Mouse (Mus musculus) CH12.LX (cell line): Measurements from ENCODE around the gene Nmd3. TPM values are rescaled to one million over a fixed set of nuclear protein-coding genes. Genes with fewer than 3 reads are reported as not detected.
A peak's percentile ranks its signal among the peaks of the same experiment; 100 is the strongest.

Experiments used
- DNase-seq: peaks from one replicate; pipeline ENCODE4 v3.0.0-alpha.2; 2013; ENCODE audit errors: extremely low read depth
- H3K27ac ChIP-seq: 2 replicates; pipeline ENCODE4 v1.5.1; 2012; ENCODE audit warnings: low read depth, mild to moderate bottlenecking, control low read depth, moderate library complexity; ENCODE audit not compliant: insufficient read depth
- H3K27me3 ChIP-seq: replicated peaks from 2 replicates; pipeline ENCODE3; 2012; ENCODE audit warnings: inconsistent platforms
- H3K36me3 ChIP-seq, 2 experiments: replicated peaks in 1 of 2; 2 replicates each; pipeline versions ENCODE3 to v1.6.1; 2012; ENCODE audit warnings: inconsistent platforms in 1 of 2, low read length in 1 of 2, mild to moderate bottlenecking in 1 of 2, mixed read lengths in 1 of 2, moderate library complexity in 1 of 2; ENCODE audit not compliant: control insufficient read depth in 1 of 2, insufficient read depth in 1 of 2
- H3K4me1 ChIP-seq, 2 experiments: 2 replicates each; pipeline ENCODE4 v1.6.1; 2012; ENCODE audit warnings: inconsistent platforms in 1 of 2, moderate library complexity in 1 of 2; ENCODE audit not compliant: insufficient read depth in 2 of 2, control insufficient read depth in 1 of 2
- H3K4me2 ChIP-seq: 2 replicates; pipeline ENCODE4 v1.6.1; 2012; ENCODE audit warnings: low read depth, mild to moderate bottlenecking, control low read depth; ENCODE audit not compliant: poor library complexity, insufficient read depth, severe bottlenecking
- H3K4me3 ChIP-seq, 3 experiments: fragments of 150-350 bp in 1 of 3; sonication (generic) in 1 of 3; replicated peaks in 1 of 3; 2 replicates each; pipeline versions ENCODE3 to v1.5.1; 2011 to 2012; ENCODE audit warnings: low read depth in 2 of 3, low read length in 2 of 3, mild to moderate bottlenecking in 2 of 3, moderate library complexity in 2 of 3, control low read depth in 1 of 3, improper control_type of control experiment in 1 of 3, inconsistent platforms in 1 of 3, mixed read lengths in 1 of 3; ENCODE audit not compliant: poor library complexity in 1 of 3
- H3K79me2 ChIP-seq: replicated peaks from 2 replicates; pipeline ENCODE4 v1.6.1; 2012; ENCODE audit warnings: mild to moderate bottlenecking, moderate library complexity; ENCODE audit not compliant: control insufficient read depth, poor library complexity, insufficient read depth, severe bottlenecking; ENCODE audit errors: extremely low read depth
- H3K9ac ChIP-seq: 2 replicates; pipeline ENCODE4 v1.6.1; 2012; ENCODE audit warnings: low read depth, mild to moderate bottlenecking, control low read depth, moderate library complexity; ENCODE audit not compliant: insufficient read depth
- H3K9me3 ChIP-seq: replicated peaks from 2 replicates; pipeline ENCODE3; 2012; ENCODE audit warnings: low read length, inconsistent platforms, mixed read lengths
- ETS1 ChIP-seq: conservative IDR thresholded peaks from 2 replicates; pipeline ENCODE4 v1.6.1; 2012; ENCODE audit warnings: low read depth, mild to moderate bottlenecking, inconsistent platforms, low read length, improper control_type of control experiment, moderate library complexity
- HCFC1 ChIP-seq: IDR thresholded peaks from 2 replicates; pipeline ENCODE4 v1.6.1; 2012; ENCODE audit warnings: low read depth, mild to moderate bottlenecking, inconsistent platforms, low read length, improper control_type of control experiment
- JUN ChIP-seq: IDR thresholded peaks from 2 replicates; pipeline ENCODE4 v1.6.1; 2011; ENCODE audit warnings: low read depth, mild to moderate bottlenecking, low read length, improper control_type of control experiment, moderate library complexity; ENCODE audit not compliant: insufficient read depth
- JUND ChIP-seq: conservative IDR thresholded peaks from 2 replicates; pipeline ENCODE4 v1.6.1; 2011; ENCODE audit warnings: low read depth, low read length, improper control_type of control experiment
- MAFK ChIP-seq: IDR thresholded peaks from 2 replicates; pipeline ENCODE4 v1.6.1; 2011; ENCODE audit warnings: low read length, improper control_type of control experiment; ENCODE audit not compliant: insufficient replicate concordance
- MXI1 ChIP-seq: IDR thresholded peaks from 2 replicates; pipeline ENCODE4 v1.6.1; 2011; ENCODE audit warnings: mild to moderate bottlenecking, low read depth, low read length, improper control_type of control experiment
- NELFE ChIP-seq: IDR thresholded peaks from 2 replicates; pipeline ENCODE4 v1.6.1; 2011; ENCODE audit warnings: low read depth, low read length, improper control_type of control experiment
- NRF1 ChIP-seq: IDR thresholded peaks from 2 replicates; pipeline ENCODE4 v1.6.1; 2014; ENCODE audit warnings: low read depth, mild to moderate bottlenecking, inconsistent platforms, low read length, improper control_type of control experiment, moderate library complexity
- POLR2A ChIP-seq: IDR thresholded peaks from 2 replicates; pipeline ENCODE4 v1.6.1; 2011; ENCODE audit warnings: low read depth, mild to moderate bottlenecking, improper control_type of control experiment, low read length
- SIN3A ChIP-seq: IDR thresholded peaks from 2 replicates; pipeline ENCODE4 v1.6.1; 2012; ENCODE audit warnings: low read length, improper control_type of control experiment, inconsistent platforms
- USF1 ChIP-seq: IDR thresholded peaks from 2 replicates; pipeline ENCODE4 v1.6.1; 2014; ENCODE audit warnings: low read depth, mild to moderate bottlenecking, inconsistent platforms, low read length, improper control_type of control experiment
- dilution Hi-C: fragments of 300-500 bp; cut with MboI; formaldehyde crosslinking; loops from 2 replicates; pipeline ENCODE4 v1.14.3; 2020; ENCODE audit warnings: low sequenced_read_pairs; ENCODE audit not compliant: extremely low pct_unique_long_range_greater_than_20kb, extremely low pct_ligation_motif_present
- in situ Hi-C: fragments of 300-500 bp; cut with MboI; formaldehyde crosslinking; loops from 3 replicates; pipeline ENCODE4 v1.14.3; 2019; ENCODE audit warnings: low sequenced_read_pairs, low pct_ligation_motif_present, low pct_unique_long_range_greater_than_20kb, mixed read lengths
- polyA plus RNA-seq: library from polyadenylated mRNA; unstranded; fragments of >175 nt; gene quantifications from 2 replicates; pipeline ENCODE4 v1.2.1, GENCODE M21; 2012; ENCODE audit warnings: low read depth; ENCODE audit not compliant: insufficient read length
- total RNA-seq, 2 experiments: library from RNA; depleted of rRNA; stranded (reverse); fragments of 300-350 nt in 1 of 2; fragments of >200 nt in 1 of 2; gene quantifications; 2 replicates each; pipeline ENCODE4 v1.2.3; 2012 to 2014

The Nmd3 gene
- total and polyA plus RNA-seq, 3 experiments = 128 to 291 (median 154) TPM

GRCm38 (mm10) chr3:69709043-69709929 is 12.5 kb upstream of the Nmd3 start:
- no peak for TF ChIP-seq NRF1
- TF ChIP-seq ETS1 = peak; percentile 23; the same call in 1 of the 2 replicates
- TF ChIP-seq MAFK = 0 out of 2 replicates have a peak, but pooled peaks have one; percentile 46

GRCm38 (mm10) chr3:69711907-69712600 is 9.7 kb upstream of the Nmd3 start:
- DNase-seq = no peak
- dilution Hi-C loops (no loop called here), in situ Hi-C loops (loop anchor here (25.0 kb wide), 1 partner anchor 450 kb away; no protein-coding TSS in a partner anchor)
- Histone ChIP-seq H3K9me3 (no peaks in the 10 kb centered on the region), H3K4me3 (no peak overlapping the region), H3K9ac (no peak overlapping the region), H3K27me3 (no peaks in the 10 kb centered on the region), H3K79me2 (no peaks in the 10 kb centered on the region), H3K27ac (no peak overlapping the region), H3K4me2 (peak overlapping the region; percentile 72), H3K36me3 (no peaks in the 10 kb centered on the region), H3K4me1 (peaks cover 3 to 8% of the 10 kb centered on the region in 2 experiments; a peak in 1 of 4 replicates)
- TF ChIP-seq HCFC1 (no peak), MXI1 (no peak), JUN (peak; percentile 9; the same call in 1 of the 2 replicates), JUND (no peak), POLR2A (no peak), NELFE (no peak), USF1 (no peak), SIN3A (no peak)

More at GRCm38 (mm10) chr3:69709043-69709929, 12.5 kb upstream of the Nmd3 start:
- Histone ChIP-seq H3K4me1 (peaks cover 3 to 8% of the 10 kb centered on the region in 2 experiments; a peak in 1 of 4 replicates), H3K79me2 (no peaks in the 10 kb centered on the region), H3K4me3 (no peak overlapping the region), H3K9ac (no peak overlapping the region), H3K27me3 (no peaks in the 10 kb centered on the region), H3K36me3 (no peaks in the 10 kb centered on the region), H3K4me2 (no peak overlapping the region), H3K27ac (no peak overlapping the region), H3K9me3 (no peaks in the 10 kb centered on the region)
- dilution Hi-C loops = no loop called here
- in situ Hi-C loops = loop anchor here (10.0 to 25.0 kb wide), 2 partner anchors 224 to 447 kb away; no protein-coding TSS in a partner anchor
- DNase-seq = no peak
